Mouse (Mus musculus): ENCODE data around the gene Fbxw2.

DNA sequence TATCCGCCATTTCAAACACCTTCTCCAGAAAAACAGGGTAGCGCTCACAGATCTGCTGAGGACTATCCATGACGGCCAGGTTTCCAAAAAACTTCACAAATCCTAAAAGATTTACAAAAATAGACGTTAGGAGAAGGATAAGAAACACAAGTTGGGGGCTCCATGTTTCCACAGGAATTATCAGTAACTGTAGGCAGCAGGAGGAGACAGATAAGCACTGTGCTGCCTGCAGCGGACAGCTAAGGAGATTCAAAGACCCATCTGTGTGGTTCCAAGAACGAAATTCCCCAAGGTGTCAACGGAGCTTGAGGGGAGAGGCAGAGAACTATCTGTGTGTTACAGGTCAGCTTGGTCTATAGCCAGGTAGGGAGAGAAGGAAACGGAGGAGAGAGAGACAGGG is 31.6 kb upstream of the Fbxw2 start:
- TF ChIP-seq CTCF (IDR thresholded peaks at IDR 0.05; ENCODE audit: control insufficient read depth, insufficient read depth, insufficient replicate concordance, low read depth, low read length) (no peak), POLR2A (IDR thresholded peaks at IDR 0.05; ENCODE audit: control insufficient read depth, low read depth, low read length) (no peak)
